Comparison of ENCODE assay signal across 21 mouse cellular contexts in genomic region chr13:11532014-11532890, GRCm38 (mm10).
DNase-seq lines count a peak whose midpoint lies in the region; ATAC-seq and TF ChIP-seq lines count a peak whose summit lies in the region.
"Had no signal": no experiment of that assay in that cellular context is flagged by ENCODE, and none has a peak within 500 bp of the region (broad histone marks: within the 10 kb centered on the region; RNA-seq: fewer than 3 reads in every experiment).

No protein-coding gene starts in this region.

- no peak for TF ChIP-seq POLR2A in liver, adult 2 months (IDR thresholded peaks at IDR 0.05; ENCODE audit: extremely low read depth, insufficient read depth, low read length)

- no peaks in the 10 kb centered on the region for H3K36me3 ChIP-seq in liver, adult 2 months (ENCODE audit: control insufficient read depth, insufficient read depth, low read length)
- no peaks in the 10 kb centered on the region for H3K36me3 ChIP-seq in intestine, postnatal 0 days (ENCODE audit: control insufficient read depth, insufficient read depth)
- no peaks in the 10 kb centered on the region for H3K36me3 ChIP-seq in stomach, postnatal 0 days (ENCODE audit: control insufficient read depth, insufficient read depth, low read length)
- H3K36me3 ChIP-seq: embryonic facial prominence, embryonic 15.5 days; forebrain, embryonic 10.5 days; forebrain, embryonic 15.5 days; heart, embryonic 15.5 days; hindbrain, embryonic 15.5 days had no signal

- H3K27ac ChIP-seq in liver, adult 2 months (replicated peaks; ENCODE audit: insufficient read depth, low read depth, low read length): no peak overlapping the region
- H3K27ac ChIP-seq in intestine, postnatal 0 days (ENCODE audit: low read depth, low read length): no peak overlapping the region
- H3K27ac ChIP-seq in stomach, postnatal 0 days (replicated peaks): no peak overlapping the region
- H3K27ac ChIP-seq: embryonic facial prominence, embryonic 15.5 days; forebrain, embryonic 10.5 days; forebrain, embryonic 15.5 days; heart, adult 2 months; heart, embryonic 15.5 days; hindbrain, embryonic 15.5 days had no signal

- H3K79me2 ChIP-seq in liver, adult 2 months (ENCODE audit: control insufficient read depth, insufficient read depth, low read length): no peaks in the 10 kb centered on the region

- peak; percentile 67 for DNase-seq in liver, adult 2 months (ENCODE audit: extremely low read depth, low read depth, low spot score)
- no peak for DNase-seq in liver
- no peak for DNase-seq in stomach, postnatal 0 days (ENCODE audit: low spot score)
- no peak for DNase-seq in MN1 (ENCODE audit: low spot score)
- DNase-seq in lung, postnatal 25 days (ENCODE audit: low spot score): no peak
- DNase-seq: adrenal gland, adult 8-10 months; adrenal gland, postnatal 36 days; cerebellum, adult 2 months; cerebellum, postnatal 14 days; embryo, embryonic 11 days; gastrocnemius, postnatal 36 days; heart, adult 2 months; heart, postnatal 14 days had no signal

- no peak overlapping the region for H3K9ac ChIP-seq in liver, adult 2 months (ENCODE audit: low read depth, low read length)
- no peak overlapping the region for H3K9ac ChIP-seq in intestine, postnatal 0 days (ENCODE audit: low read depth, low read length)
- H3K9ac ChIP-seq in stomach, postnatal 0 days (ENCODE audit: low read length): no peak overlapping the region
- H3K9ac ChIP-seq: embryonic facial prominence, embryonic 15.5 days; forebrain, embryonic 15.5 days; heart, embryonic 15.5 days; hindbrain, embryonic 15.5 days had no signal

- no peaks in the 10 kb centered on the region for H3K27me3 ChIP-seq in liver, adult 2 months (ENCODE audit: control insufficient read depth, insufficient read depth, low read length)
- no peaks in the 10 kb centered on the region for H3K27me3 ChIP-seq in intestine, postnatal 0 days (replicated peaks; ENCODE audit: control insufficient read depth, insufficient read depth, low read length)
- H3K27me3 ChIP-seq in stomach, postnatal 0 days (ENCODE audit: control insufficient read depth, insufficient read depth, low read length): no peaks in the 10 kb centered on the region
- H3K27me3 ChIP-seq: embryonic facial prominence, embryonic 15.5 days; forebrain, embryonic 15.5 days; heart, embryonic 15.5 days; hindbrain, embryonic 15.5 days had no signal

- no peak for TF ChIP-seq CTCF in liver, adult 2 months (IDR thresholded peaks at IDR 0.05; ENCODE audit: low read depth, low read length)
- no peak for TF ChIP-seq CTCF in intestine, postnatal 0 days (IDR thresholded peaks at IDR 0.05; ENCODE audit: low read depth)
- no peak for TF ChIP-seq CTCF in stomach, postnatal 0 days (IDR thresholded peaks at IDR 0.05; ENCODE audit: low read depth)

- 47% methylated on average over 7 of the region's 7 CpGs for WGBS in liver, adult 2 months
- 32% methylated on average over 7 of the region's 7 CpGs for WGBS in intestine, postnatal 0 days
- WGBS in stomach, postnatal 0 days: 57% methylated on average over 7 of the region's 7 CpGs

- no peaks in the 10 kb centered on the region for H3K9me3 ChIP-seq in intestine, postnatal 0 days (ENCODE audit: control insufficient read depth)
- no peaks in the 10 kb centered on the region for H3K9me3 ChIP-seq in stomach, postnatal 0 days (ENCODE audit: control insufficient read depth, low read length)
- H3K9me3 ChIP-seq: embryonic facial prominence, embryonic 15.5 days; forebrain, embryonic 10.5 days; forebrain, embryonic 15.5 days; heart, embryonic 15.5 days; hindbrain, embryonic 15.5 days had no signal

- TF ChIP-seq EP300 in stomach, postnatal 0 days (optimal IDR thresholded peaks at IDR 0.05): no peak

- H3K4me1 ChIP-seq in liver, adult 2 months (ENCODE audit: control insufficient read depth, insufficient read depth, low read length): no peaks in the 10 kb centered on the region
- no peaks in the 10 kb centered on the region for H3K4me1 ChIP-seq in intestine, postnatal 0 days (replicated peaks; ENCODE audit: control insufficient read depth, insufficient read depth, low read length)
- no peaks in the 10 kb centered on the region for H3K4me1 ChIP-seq in stomach, postnatal 0 days (replicated peaks; ENCODE audit: control insufficient read depth, insufficient read depth)
- H3K4me1 ChIP-seq: embryonic facial prominence, embryonic 15.5 days; forebrain, embryonic 10.5 days; forebrain, embryonic 15.5 days; heart, embryonic 15.5 days; hindbrain, embryonic 15.5 days had no signal

- no peak overlapping the region for H3K4me3 ChIP-seq in liver, adult 2 months (ENCODE audit: insufficient read depth, low read depth, low read length)
- no peak overlapping the region for H3K4me3 ChIP-seq in intestine, postnatal 0 days (ENCODE audit: low read depth, low read length)
- H3K4me3 ChIP-seq in stomach, postnatal 0 days (ENCODE audit: low read depth, low read length): no peak overlapping the region
- H3K4me3 ChIP-seq: embryonic facial prominence, embryonic 15.5 days; erythroblast, embryonic 14.5 days; forebrain, embryonic 10.5 days; forebrain, embryonic 15.5 days; heart, adult 2 months; heart, embryonic 15.5 days; hindbrain, embryonic 15.5 days had no signal

- H3K4me2 ChIP-seq in intestine, postnatal 0 days (replicated peaks; ENCODE audit: low read depth): no peak overlapping the region
- H3K4me2 ChIP-seq in stomach, postnatal 0 days (replicated peaks; ENCODE audit: low read depth): no peak overlapping the region
- H3K4me2 ChIP-seq: embryonic facial prominence, embryonic 15.5 days; forebrain, embryonic 15.5 days; heart, embryonic 11.5 days; heart, embryonic 15.5 days; hindbrain, embryonic 15.5 days had no signal

- ATAC-seq in intestine, postnatal 0 days: peak; percentile 81
- peak; percentile 29; the same call in 1 of the 2 replicates for ATAC-seq in stomach, postnatal 0 days (ENCODE audit: low FRiP score, low TSS enrichment)
- ATAC-seq: forebrain, embryonic 15.5 days had no signal
